Mouse (Mus musculus) embryonic fibroblast, embryonic 13.5 days (primary cell): Measurements from ENCODE around the gene Arhgdib.

Source experiments
- CTCF ChIP-seq: IDR thresholded peaks from 2 replicates; pipeline ENCODE4 v1.5.1; 2011; ENCODE audit warnings: mild to moderate bottlenecking, control low read depth, low read length, moderate library complexity, borderline replicate concordance; ENCODE audit not compliant: insufficient read depth
- POLR2A ChIP-seq: IDR thresholded peaks from 2 replicates; pipeline ENCODE4 v1.6.1; 2011; ENCODE audit warnings: low read depth, mild to moderate bottlenecking, control low read depth, low read length, moderate library complexity

GRCm38 (mm10) chr6:136982581-136982980 is 40.9 kb upstream of the Arhgdib start:
- TF ChIP-seq CTCF (no peak), POLR2A (no peak)
